Mouse (Mus musculus) heart, postnatal 0 days (tissue): ENCODE measurements at regions not wholly inside any gene's neighbourhood (a gene's known extent, or its start where the extent isn't known, plus 50 kb on each side); places are given as distances from the start of the nearest gene placed in this dataset.

Source experiments
- CTCF ChIP-seq: IDR thresholded peaks from 2 replicates; pipeline ENCODE4 v1.5.1; 2016; ENCODE audit warnings: antibody characterized with exemption, control low read depth, low read depth
- EP300 ChIP-seq: IDR thresholded peaks from 2 replicates; pipeline ENCODE4 v1.6.1; 2016; ENCODE audit warnings: antibody characterized with exemption, low read depth

GRCm38 (mm10) chr9:60957438-60957837 lies 163.1 kb downstream of the Uaca start:
- TF ChIP-seq CTCF = no peak
- TF ChIP-seq EP300 = no peak
